Mouse (Mus musculus) MEL (cell line): Measurements from ENCODE around the gene Cpn2. TPM values are rescaled to one million over a fixed set of nuclear protein-coding genes. Genes with fewer than 3 reads are reported as not detected.

Experiments
- DNase-seq: peaks from one replicate; pipeline ENCODE4 v3.0.0; 2011; ENCODE audit warnings: low read depth, low spot score
- H3K27ac ChIP-seq: 2 replicates; pipeline ENCODE4 v1.5.1; 2012; ENCODE audit warnings: low read depth, mild to moderate bottlenecking, control low read depth, low read length, moderate library complexity; ENCODE audit not compliant: control insufficient read depth
- H3K27me3 ChIP-seq, 2 experiments: fragments of 150-350 bp in 1 of 2; sonication (generic) in 1 of 2; 2 replicates each; pipeline ENCODE4 v1.6.1; 2012; ENCODE audit warnings: low read length in 2 of 2, mild to moderate bottlenecking in 2 of 2, improper control_type of control experiment in 1 of 2, moderate library complexity in 1 of 2; ENCODE audit not compliant: insufficient read depth in 2 of 2, control insufficient read depth in 1 of 2
- H3K36me3 ChIP-seq, 2 experiments: 2 replicates each; pipeline ENCODE4 v1.6.1; 2012 to 2014; ENCODE audit warnings: low read length in 2 of 2, improper control_type of control experiment in 1 of 2, inconsistent platforms in 1 of 2, mild to moderate bottlenecking in 1 of 2; ENCODE audit not compliant: insufficient read depth in 2 of 2, control insufficient read depth in 1 of 2
- H3K4me1 ChIP-seq, 2 experiments: fragments of 150-350 bp in 1 of 2; sonication (generic) in 1 of 2; 2 replicates each; pipeline ENCODE4 v1.6.1; 2012; ENCODE audit warnings: low read length in 2 of 2, improper control_type of control experiment in 1 of 2, mild to moderate bottlenecking in 1 of 2; ENCODE audit not compliant: insufficient read depth in 2 of 2, control insufficient read depth in 1 of 2
- H3K4me3 ChIP-seq, 2 experiments: fragments of 150-350 bp in 1 of 2; sonication (generic) in 1 of 2; 2 replicates each; pipeline ENCODE4 v1.5.1; 2012; ENCODE audit warnings: low read depth in 2 of 2, low read length in 2 of 2, mild to moderate bottlenecking in 2 of 2, moderate library complexity in 2 of 2, control low read depth in 1 of 2, improper control_type of control experiment in 1 of 2; ENCODE audit not compliant: control insufficient read depth in 1 of 2, insufficient read depth in 1 of 2
- H3K79me2 ChIP-seq: 2 replicates; pipeline ENCODE4 v1.6.1; 2012; ENCODE audit warnings: mild to moderate bottlenecking, low read length, moderate library complexity; ENCODE audit not compliant: control insufficient read depth, poor library complexity, insufficient read depth
- H3K9ac ChIP-seq: 2 replicates; pipeline ENCODE4 v1.6.1; 2012; ENCODE audit warnings: low read depth, mild to moderate bottlenecking, control low read depth, low read length, moderate library complexity; ENCODE audit not compliant: control insufficient read depth, poor library complexity, severe bottlenecking
- H3K9me3 ChIP-seq: fragments of 150-350 bp; sonication (generic); replicated peaks from 2 replicates; pipeline ENCODE4 v1.6.1; 2012; ENCODE audit warnings: mild to moderate bottlenecking, low read length, improper control_type of control experiment, moderate library complexity; ENCODE audit not compliant: insufficient read depth
- BHLHE40 ChIP-seq: IDR thresholded peaks from 2 replicates; pipeline ENCODE4 v1.6.1; 2012; ENCODE audit warnings: low read depth, mild to moderate bottlenecking, inconsistent platforms, low read length, improper control_type of control experiment, borderline replicate concordance
- CHD1 ChIP-seq: IDR thresholded peaks from 2 replicates; pipeline ENCODE4 v1.6.1; 2012; ENCODE audit warnings: low read depth, mild to moderate bottlenecking, inconsistent platforms, low read length, improper control_type of control experiment
- CHD2 ChIP-seq: IDR thresholded peaks from 2 replicates; pipeline ENCODE4 v1.6.1; 2011; ENCODE audit warnings: low read length, improper control_type of control experiment
- E2F4 ChIP-seq: IDR thresholded peaks from 2 replicates; pipeline ENCODE4 v1.6.1; 2011; ENCODE audit warnings: low read depth, low read length, improper control_type of control experiment, borderline replicate concordance
- EP300 ChIP-seq, 2 experiments: IDR thresholded peaks; 2 replicates each; pipeline ENCODE4 v1.6.1; 2011; ENCODE audit warnings: improper control_type of control experiment in 2 of 2, low read length in 2 of 2, low read depth in 1 of 2, mild to moderate bottlenecking in 1 of 2
- ETS1 ChIP-seq: IDR thresholded peaks from 2 replicates; pipeline ENCODE4 v1.6.1; 2012; ENCODE audit warnings: low read depth, mild to moderate bottlenecking, inconsistent platforms, low read length, improper control_type of control experiment, moderate library complexity
- HCFC1 ChIP-seq: IDR thresholded peaks from 2 replicates; pipeline ENCODE4 v1.6.1; 2012; ENCODE audit warnings: low read depth, mild to moderate bottlenecking, inconsistent platforms, low read length, improper control_type of control experiment, moderate library complexity
- KAT2A ChIP-seq: conservative IDR thresholded peaks from 2 replicates; pipeline ENCODE4 v1.6.1; 2012; ENCODE audit warnings: low read depth, low read length, improper control_type of control experiment, inconsistent platforms
- MYC ChIP-seq: IDR thresholded peaks from 2 replicates; pipeline ENCODE4 v1.6.1; 2011; ENCODE audit warnings: low read depth, mild to moderate bottlenecking, low read length, improper control_type of control experiment, moderate library complexity
- NELFE ChIP-seq: IDR thresholded peaks from 2 replicates; pipeline ENCODE4 v1.6.1; 2011; ENCODE audit warnings: low read depth, low read length, improper control_type of control experiment
- NRF1 ChIP-seq: IDR thresholded peaks from 2 replicates; pipeline ENCODE4 v1.6.1; 2014; ENCODE audit warnings: low read depth, mild to moderate bottlenecking, inconsistent platforms, low read length, improper control_type of control experiment, moderate library complexity; ENCODE audit not compliant: poor library complexity, insufficient read depth, severe bottlenecking
- POLR2AphosphoS2 ChIP-seq: IDR thresholded peaks from 2 replicates; pipeline ENCODE4 v1.6.1; 2011; ENCODE audit warnings: low read length, improper control_type of control experiment
- RAD21 ChIP-seq: IDR thresholded peaks from 2 replicates; pipeline ENCODE4 v1.6.1; 2011; ENCODE audit warnings: mild to moderate bottlenecking, low read depth, low read length, improper control_type of control experiment
- RCOR1 ChIP-seq: IDR thresholded peaks from 2 replicates; pipeline ENCODE4 v1.6.1; 2012; ENCODE audit warnings: low read depth, mild to moderate bottlenecking, inconsistent platforms, low read length, improper control_type of control experiment
- SIN3A ChIP-seq: IDR thresholded peaks from 2 replicates; pipeline ENCODE4 v1.6.1; 2012; ENCODE audit warnings: low read length, improper control_type of control experiment, inconsistent platforms
- TBP ChIP-seq: IDR thresholded peaks from 2 replicates; pipeline ENCODE4 v1.8.0; 2011; ENCODE audit warnings: low read depth, low read length, improper control_type of control experiment
- TCF12 ChIP-seq: IDR thresholded peaks from 2 replicates; pipeline ENCODE4 v1.6.1; 2014; ENCODE audit warnings: low read depth, mild to moderate bottlenecking, inconsistent platforms, low read length, improper control_type of control experiment, moderate library complexity
- UBTF ChIP-seq: IDR thresholded peaks from 2 replicates; pipeline ENCODE4 v1.6.1; 2012; ENCODE audit warnings: low read depth, mild to moderate bottlenecking, inconsistent platforms, low read length, improper control_type of control experiment, moderate library complexity, borderline replicate concordance; ENCODE audit not compliant: insufficient read depth
- USF1 ChIP-seq: IDR thresholded peaks from 2 replicates; pipeline ENCODE4 v1.6.1; 2014; ENCODE audit warnings: low read depth, mild to moderate bottlenecking, inconsistent platforms, low read length, improper control_type of control experiment, moderate library complexity
- ZC3H11A ChIP-seq: IDR thresholded peaks from 2 replicates; pipeline ENCODE4 v1.6.1; 2012; ENCODE audit warnings: low read depth, mild to moderate bottlenecking, inconsistent platforms, low read length, improper control_type of control experiment
- ZMIZ1 ChIP-seq: IDR thresholded peaks from 2 replicates; pipeline ENCODE4 v1.6.1; 2012; ENCODE audit warnings: low read depth, mild to moderate bottlenecking, inconsistent platforms, low read length, improper control_type of control experiment, moderate library complexity
- ZNF384 ChIP-seq: IDR thresholded peaks from 2 replicates; pipeline ENCODE4 v1.6.1; 2012; ENCODE audit warnings: low read depth, mild to moderate bottlenecking, inconsistent platforms, low read length, improper control_type of control experiment
- polyA plus RNA-seq, 2 experiments: library from polyadenylated mRNA; stranded (reverse) in 1 of 2; unstranded in 1 of 2; fragments of >175 nt in 1 of 2; fragments of >200 nt in 1 of 2; gene quantifications; 2 replicates each; pipeline versions ENCODE4 v1.2.1 to v1.2.4; 2012; ENCODE audit warnings: low replicate concordance in 2 of 2, low read depth in 1 of 2; ENCODE audit not compliant: insufficient read length in 2 of 2, insufficient read depth in 1 of 2, missing spikeins in 1 of 2
- total RNA-seq: library from RNA; depleted of rRNA; stranded (reverse); fragments of 300-350 nt; gene quantifications from 2 replicates; pipeline ENCODE4 v1.2.3, GENCODE M21; 2012

Gene Cpn2
- total and polyA plus RNA-seq, 3 experiments: not detected

DNA sequence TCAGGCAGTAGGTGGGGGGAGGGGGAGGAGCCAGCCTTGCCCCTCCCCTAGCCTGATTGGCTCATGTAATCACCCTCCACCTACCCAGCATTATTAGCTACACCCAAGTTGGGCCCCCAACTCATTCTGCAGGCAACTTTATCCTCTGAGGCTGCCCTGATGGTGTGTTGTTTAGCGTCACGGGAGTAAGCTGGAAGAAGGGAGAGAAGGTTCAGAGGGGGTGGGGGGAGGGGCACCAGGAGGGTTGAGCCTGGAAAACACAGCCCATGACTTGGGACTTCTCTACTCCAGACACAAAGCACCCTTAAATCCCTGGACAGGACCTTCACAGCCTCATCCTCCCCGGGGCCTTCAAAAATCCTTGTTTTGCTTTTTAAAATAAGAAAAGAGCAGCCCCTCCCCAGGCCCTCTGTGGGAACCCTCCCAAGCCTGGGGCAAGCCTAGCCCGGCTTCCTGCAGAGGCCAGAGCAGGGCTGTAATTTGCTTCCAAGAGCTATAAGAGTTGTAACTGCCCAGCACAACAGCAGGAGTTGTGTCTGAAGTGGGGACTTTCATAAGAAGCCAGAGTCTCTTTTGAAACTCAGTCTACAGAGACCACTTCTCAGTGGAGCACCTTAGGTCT, 13.5 kb upstream of the Cpn2 start:
- no peak overlapping the region for H3K27ac ChIP-seq
- no peaks in the 10 kb centered on the region for H3K79me2 ChIP-seq
- H3K27me3 ChIP-seq: peaks cover 3 to 10% of the 10 kb centered on the region in 2 experiments
- DNase-seq: no peak
- no peak overlapping the region for H3K4me3 ChIP-seq
- TF ChIP-seq NELFE (no peak), SIN3A (no peak), UBTF (no peak), RAD21 (no peak), ZC3H11A (no peak), USF1 (no peak), ZNF384 (no peak), ZMIZ1 (no peak), TBP (no peak), POLR2AphosphoS2 (no peak), NRF1 (no peak), ETS1 (no peak), CHD1 (no peak), RCOR1 (no peak), MYC (no peak), KAT2A (no peak)
- no peaks in the 10 kb centered on the region for H3K9me3 ChIP-seq
- H3K36me3 ChIP-seq: no peaks in the 10 kb centered on the region
- no peak overlapping the region for H3K9ac ChIP-seq
- H3K4me1 ChIP-seq: peaks cover 0 to 3% of the 10 kb centered on the region in 2 experiments; a peak in 1 of 4 replicates

DNA sequence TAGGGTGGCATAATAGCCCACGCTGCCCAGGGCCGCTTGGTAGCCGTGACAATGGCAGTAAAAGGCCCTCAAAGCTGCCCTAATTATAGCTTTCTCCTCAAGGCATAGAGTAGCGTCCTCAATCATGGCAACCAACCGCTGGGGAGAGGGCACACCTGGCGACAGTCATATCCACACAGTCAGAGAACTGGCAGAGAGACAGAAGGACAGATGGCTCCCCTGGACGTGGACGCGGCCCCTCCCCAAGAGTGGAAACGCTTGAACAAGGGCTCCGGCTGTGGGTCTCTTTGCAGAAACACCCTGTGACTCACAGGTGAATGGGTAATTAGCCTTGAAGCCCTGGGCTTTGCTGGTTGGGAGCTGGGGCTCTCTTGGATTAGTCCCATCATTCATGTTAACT, 11.1 kb upstream of the Cpn2 start:
- Histone ChIP-seq H3K27me3 (peaks cover 0 to 10% of the 10 kb centered on the region in 2 experiments; a peak in 3 of 4 replicates), H3K9ac (no peak overlapping the region), H3K9me3 (no peaks in the 10 kb centered on the region), H3K4me1 (peaks cover 0 to 5% of the 10 kb centered on the region in 2 experiments; a peak in 1 of 4 replicates), H3K4me3 (no peak overlapping the region), H3K79me2 (no peaks in the 10 kb centered on the region), H3K27ac (no peak overlapping the region), H3K36me3 (no peaks in the 10 kb centered on the region)
- DNase-seq: no peak
- no peak for TF ChIP-seq BHLHE40
- TF ChIP-seq ETS1: no peak
- no peak for TF ChIP-seq E2F4
- TF ChIP-seq HCFC1: no peak
- no peak for TF ChIP-seq TBP
- TF ChIP-seq TCF12: no peak
- no peak for TF ChIP-seq EP300 (IDR thresholded peaks at IDR 0.05; ENCODE audit: low read depth in 1 of 2, low read length in 2 of 2)
- TF ChIP-seq CHD2: no peak
